ENCODE assay signal across 27 mouse cellular contexts in genomic region chr19:3994932-3995331, GRCm38 (mm10). TPM values are rescaled to one million over a fixed set of nuclear protein-coding genes. Genes with fewer than 3 reads are reported as not detected.
"Had no signal": no experiment of that assay in that cellular context is flagged by ENCODE, and none has a peak within 500 bp of the region (broad histone marks: within the 10 kb centered on the region; RNA-seq: fewer than 3 reads in every experiment).

No protein-coding gene starts in this region.

- H3K9ac ChIP-seq: heart, embryonic 12.5 days; hindbrain, embryonic 12.5 days; hindbrain, embryonic 14.5 days; intestine, embryonic 15.5 days; limb, embryonic 12.5 days; liver, embryonic 13.5 days; liver, embryonic 15.5 days; liver, postnatal 0 days had no signal

- H3K4me2 ChIP-seq: heart, embryonic 12.5 days; hindbrain, embryonic 12.5 days; hindbrain, embryonic 14.5 days; intestine, embryonic 15.5 days; limb, embryonic 12.5 days; liver, embryonic 13.5 days; liver, embryonic 15.5 days had no signal

- H3K9me3 ChIP-seq: heart, embryonic 10.5 days; heart, embryonic 12.5 days; hindbrain, embryonic 10.5 days; hindbrain, embryonic 12.5 days; intestine, embryonic 15.5 days; limb, embryonic 10.5 days; limb, embryonic 12.5 days; liver, embryonic 13.5 days; liver, embryonic 15.5 days had no signal

- H3K27ac ChIP-seq: heart, embryonic 10.5 days; hindbrain, embryonic 10.5 days; hindbrain, embryonic 12.5 days; hindbrain, embryonic 14.5 days; intestine, embryonic 15.5 days; layer of hippocampus, adult 2 months; left cerebral cortex, adult 2 months; limb, embryonic 10.5 days; limb, embryonic 12.5 days; liver, embryonic 13.5 days; liver, embryonic 15.5 days had no signal

- H3K27me3 ChIP-seq: intestine, embryonic 15.5 days had no signal

- H3K4me3 ChIP-seq: gastrocnemius, adult 2 months; heart, embryonic 10.5 days; heart, embryonic 12.5 days; hindbrain, embryonic 10.5 days; hindbrain, embryonic 12.5 days; intestine, embryonic 15.5 days; layer of hippocampus, adult 2 months; left cerebral cortex, adult 2 months; limb, embryonic 10.5 days; limb, embryonic 12.5 days; liver, embryonic 13.5 days; liver, embryonic 15.5 days had no signal

- H3K36me3 ChIP-seq: heart, embryonic 10.5 days; heart, embryonic 12.5 days; hindbrain, embryonic 10.5 days; hindbrain, embryonic 12.5 days; intestine, embryonic 15.5 days; limb, embryonic 10.5 days; limb, embryonic 12.5 days; liver, embryonic 13.5 days; liver, embryonic 15.5 days had no signal

- ATAC-seq: forebrain, embryonic 16.5 days; hindbrain, embryonic 16.5 days; inflammation-experienced regulatory T-cells, adult 6 months; intestine, embryonic 15.5 days; intestine, postnatal 0 days; liver, postnatal 0 days had no signal

- DNase-seq: gastrocnemius, adult 2 months; gastrocnemius, postnatal 10 days; gastrocnemius, postnatal 25 days; heart, adult 18-20 months; heart, postnatal 10 days; heart, postnatal 4 days; liver; liver, embryonic 13.5 days; liver, postnatal 0 days had no signal

RNA-seq across cellular contexts. Expression of gene Tbx10, which starts 2.4 kb away (rescaled TPM):
- polyA plus RNA-seq: forebrain, embryonic 16.5 days; frontal cortex, adult 2 months; heart, embryonic 12.5 days; heart, embryonic 14.5 days; heart, embryonic 16.5 days; inflammation-experienced regulatory T-cells, adult 6 months; limb, embryonic 12.5 days; liver, postnatal 0 days had no signal
